Mouse (Mus musculus) ES-E14 (cell line): ENCODE data around the gene Trmo. TPM values are rescaled to one million over a fixed set of nuclear protein-coding genes. Genes with fewer than 3 reads are reported as not detected.
A peak's percentile ranks its signal among the peaks of the same experiment; 100 is the strongest.

Source experiments
- DNase-seq: peaks from one replicate; pipeline ENCODE4 v3.0.0-alpha.2; 2013; ENCODE audit warnings: low read depth, low spot score
- H3K27ac ChIP-seq: 2 replicates; pipeline ENCODE4 v1.5.1; 2012; ENCODE audit warnings: low read depth, mild to moderate bottlenecking, low read length, moderate library complexity, mixed read lengths; ENCODE audit not compliant: poor library complexity, insufficient read depth, severe bottlenecking
- H3K36me3 ChIP-seq: 2 replicates; pipeline ENCODE4 v1.6.1; 2012; ENCODE audit warnings: mild to moderate bottlenecking, low read length, moderate library complexity, mixed read lengths; ENCODE audit not compliant: control insufficient read depth, poor library complexity, insufficient read depth, severe bottlenecking
- H3K4me1 ChIP-seq, 2 experiments: fragments of 150-350 bp in 1 of 2; sonication (generic) in 1 of 2; 2 replicates each; pipeline ENCODE4 v1.6.1; 2012; ENCODE audit warnings: low read length in 2 of 2, mild to moderate bottlenecking in 1 of 2, mixed read lengths in 1 of 2; ENCODE audit not compliant: control insufficient read depth in 2 of 2, insufficient read depth in 2 of 2, poor library complexity in 1 of 2
- H3K4me3 ChIP-seq, 2 experiments: fragments of 150-350 bp in 1 of 2; sonication (generic) in 1 of 2; 2 replicates each; pipeline ENCODE4 v1.5.1; 2012; ENCODE audit warnings: low read length in 2 of 2, low read depth in 1 of 2, mild to moderate bottlenecking in 1 of 2, mixed read lengths in 1 of 2; ENCODE audit not compliant: insufficient read depth in 1 of 2, poor library complexity in 1 of 2, severe bottlenecking in 1 of 2
- H3K9ac ChIP-seq: 2 replicates; pipeline ENCODE4 v1.6.1; 2012; ENCODE audit warnings: low read depth, mild to moderate bottlenecking, low read length, mixed read lengths; ENCODE audit not compliant: poor library complexity, insufficient read depth, severe bottlenecking
- H3K9me3 ChIP-seq: fragments of 150-350 bp; sonication (generic); 2 replicates; pipeline ENCODE4 v1.6.1; 2012; ENCODE audit warnings: low read depth, mild to moderate bottlenecking, low read length; ENCODE audit not compliant: control insufficient read depth, insufficient read depth
- CHD2 ChIP-seq: IDR thresholded peaks from 2 replicates; pipeline ENCODE4 v1.6.1; 2014; ENCODE audit warnings: mild to moderate bottlenecking, low read depth, low read length, inconsistent platforms
- HCFC1 ChIP-seq: IDR thresholded peaks from 2 replicates; pipeline ENCODE4 v1.6.1; 2012; ENCODE audit warnings: low read length, inconsistent platforms, borderline replicate concordance; ENCODE audit not compliant: insufficient read depth
- MAFK ChIP-seq: IDR thresholded peaks from 2 replicates; pipeline ENCODE4 v1.6.1; 2014; ENCODE audit warnings: mild to moderate bottlenecking, low read depth, low read length, inconsistent platforms; ENCODE audit not compliant: insufficient read depth
- ZC3H11A ChIP-seq: IDR thresholded peaks from 2 replicates; pipeline ENCODE4 v1.6.1; 2012; ENCODE audit warnings: low read depth, mild to moderate bottlenecking, inconsistent platforms, low read length, borderline replicate concordance
- ZNF384 ChIP-seq: IDR thresholded peaks from 2 replicates; pipeline ENCODE4 v1.6.1; 2012; ENCODE audit warnings: low read depth, low read length, inconsistent platforms
- in situ Hi-C, 2 experiments: fragments of 600-800 bp; cut with MboI; formaldehyde crosslinking; loops; one replicate each; pipeline ENCODE4 v1.15.1; 2025; ENCODE audit warnings: low sequenced_read_pairs in 2 of 2, inconsistent platforms in 1 of 2; ENCODE audit not compliant: unreplicated experiment in 2 of 2
- total RNA-seq: library from RNA; depleted of rRNA; stranded (reverse); fragments of 300-350 nt; gene quantifications from 2 replicates; pipeline ENCODE4 v1.2.3, GENCODE M21; 2012

The Trmo gene
- total RNA-seq, 1 experiment, result 18.8 TPM

- Histone ChIP-seq H3K4me3 (no peak overlapping the region), H3K9me3 (no peaks in the 10 kb centered on the region), H3K27ac (no peak overlapping the region), H3K9ac (no peak overlapping the region), H3K36me3 (no peaks in the 10 kb centered on the region), H3K4me1 (peaks cover 0 to 8% of the 10 kb centered on the region in 2 experiments; a peak in 1 of 4 replicates)
- in situ Hi-C loops, result loop anchor here in 1 of 2 experiments (25.0 kb wide), 1 partner anchor 1692 kb away; the partner anchor contains the start of gene Nr4a3
- TF ChIP-seq MAFK (no peak), ZC3H11A (no peak), HCFC1 (no peak), ZNF384 (no peak), CHD2 (no peak)
- DNase-seq, result no peak
These were observed 43.5 kb downstream of the Trmo start for GRCm38 (mm10) chr4:46345773-46346100.

GRCm38 (mm10) chr4:46345056-46345772 lies 44.0 kb downstream of the Trmo start:
- Histone ChIP-seq H3K27ac (no peak overlapping the region), H3K36me3 (no peaks in the 10 kb centered on the region), H3K9ac (peak overlapping the region; percentile 23), H3K9me3 (no peaks in the 10 kb centered on the region), H3K4me3 (peak overlapping the region in 1 of 2 experiments; percentile 67; a peak in 2 of 4 replicates), H3K4me1 (peaks cover 0 to 8% of the 10 kb centered on the region in 2 experiments; a peak in 1 of 4 replicates)
- no peak for DNase-seq
- TF ChIP-seq HCFC1 (no peak), ZC3H11A (no peak), CHD2 (no peak), ZNF384 (no peak), MAFK (no peak)
- in situ Hi-C loops, result loop anchor here in 1 of 2 experiments (25.0 kb wide), 1 partner anchor 1692 kb away; the partner anchor contains the start of gene Nr4a3

GRCm38 (mm10) chr4:46344288-46344687 lies 44.9 kb downstream of the Trmo start:
- in situ Hi-C loops, result loop anchor here in 1 of 2 experiments (25.0 kb wide), 1 partner anchor 1693 kb away; the partner anchor contains the start of gene Nr4a3
- H3K36me3 ChIP-seq, result no peaks in the 10 kb centered on the region
- TF ChIP-seq CHD2, result no peak
- TF ChIP-seq HCFC1, result no peak
- no peak for TF ChIP-seq MAFK
- no peak for DNase-seq
- H3K4me1 ChIP-seq, result peaks cover 0 to 8% of the 10 kb centered on the region in 2 experiments; a peak in 1 of 4 replicates
- H3K27ac ChIP-seq, result no peak overlapping the region
- peak overlapping the region; percentile 38 to 67 for H3K4me3 ChIP-seq
- H3K9ac ChIP-seq, result peak overlapping the region; percentile 33; the same call in 1 of the 2 replicates
- no peaks in the 10 kb centered on the region for H3K9me3 ChIP-seq

GRCm38 (mm10) chr4:46343596-46344260 lies 45.5 kb downstream of the Trmo start, which contains the start of gene Foxe1:
Foxe1 (plus strand) TSS chr4:46343609.
- H3K27ac ChIP-seq, result no peak within 1 kb of the TSS
- TF ChIP-seq MAFK, result no peak
- TF ChIP-seq ZNF384, result no peak
- no peak for TF ChIP-seq HCFC1
- no peak for TF ChIP-seq ZC3H11A
- TF ChIP-seq CHD2, result no peak
- no peak for DNase-seq

More at GRCm38 (mm10) chr4:46343596-46344260, 45.5 kb downstream of the Trmo start, which contains the start of gene Foxe1:
- Histone ChIP-seq H3K4me3 (peak within 1 kb of the TSS; percentile 45 to 67), H3K36me3 (no peaks in the 10 kb centered on the region), H3K9ac (peak within 1 kb of the TSS; percentile 33; the same call in 1 of the 2 replicates), H3K9me3 (no peaks in the 10 kb centered on the region), H3K4me1 (peaks cover 0 to 8% of the 10 kb centered on the region in 2 experiments; a peak in 1 of 4 replicates)
- in situ Hi-C loops, result loop anchor here in 1 of 2 experiments (25.0 kb wide), 1 partner anchor 1694 kb away; the partner anchor contains the start of gene Nr4a3
